Comparison of ENCODE assay signal across 16 mouse cellular contexts in genomic region chr10:127107563-127108261, GRCm38 (mm10). TPM values are rescaled to one million over a fixed set of nuclear protein-coding genes. Genes with fewer than 3 reads are reported as not detected.
A peak's percentile ranks its signal among the peaks of the same experiment; 100 is the strongest.
DNase-seq lines count a peak whose midpoint lies in the region; ATAC-seq and TF ChIP-seq lines count a peak whose summit lies in the region.
"Had no signal": no experiment of that assay in that cellular context is flagged by ENCODE, and none has a peak within 500 bp of the region (broad histone marks: within the 10 kb centered on the region; RNA-seq: fewer than 3 reads in every experiment).

No protein-coding gene starts in this region.

- ATAC-seq in activated CD4-positive, CD25-positive, alpha-beta regulatory T cell, adult 4 months, result peak; percentile 84
- peak; percentile 84 for ATAC-seq in liver, embryonic 13.5 days (ENCODE audit: low read depth)
- ATAC-seq: intestine, embryonic 16.5 days had no signal

- intact Hi-C loops in gastrocnemius, postnatal 36 days (cut with DNase I), result no loop called here

- peak; percentile 15 to 25 for DNase-seq in B cell, adult 2 months
- DNase-seq in liver, embryonic 13.5 days, result no peak
- no peak for DNase-seq in lung, postnatal 25 days (ENCODE audit: low spot score)
- DNase-seq in frontal cortex, postnatal 25 days (ENCODE audit: low spot score in 2 of 2), result no peak
- no peak for DNase-seq in MN1 (ENCODE audit: low spot score)
- DNase-seq in gastrocnemius, postnatal 36 days, result no peak
- DNase-seq: cerebellum, adult 8-10 months; heart, adult 2 months; heart, postnatal 4 days; lung, adult 2 months had no signal

- peak overlapping the region; percentile 65 for H3K27ac ChIP-seq in liver, embryonic 13.5 days
- peak overlapping the region; percentile 23; the same call in 1 of the 2 replicates for H3K27ac ChIP-seq in small intestine, adult 2 months (ENCODE audit: insufficient read depth, low read depth, low read length)
- H3K27ac ChIP-seq: forebrain, embryonic 10.5 days; heart, adult 2 months; midbrain, embryonic 12.5 days; neural tube, embryonic 13.5 days had no signal

- WGBS in liver, embryonic 13.5 days (ENCODE audit: insufficient replicate concordance), result 31% methylated on average over 16 of the region's 16 CpGs
- WGBS in small intestine, adult 2 months, result 82% methylated on average over 16 of the region's 16 CpGs

- H3K4me3 ChIP-seq in liver, embryonic 13.5 days (replicated peaks), result peak overlapping the region; percentile 4; the same call in 1 of the 2 replicates
- no peak overlapping the region for H3K4me3 ChIP-seq in small intestine, adult 2 months (ENCODE audit: low read depth, low read length)
- H3K4me3 ChIP-seq: forebrain, embryonic 10.5 days; heart, adult 2 months; midbrain, embryonic 12.5 days; neural tube, embryonic 13.5 days had no signal

- peak overlapping the region; percentile 47 for H3K4me2 ChIP-seq in liver, embryonic 13.5 days
- H3K4me2 ChIP-seq: midbrain, embryonic 12.5 days; neural tube, embryonic 13.5 days had no signal

- TF ChIP-seq POLR2A in small intestine, adult 2 months (IDR thresholded peaks at IDR 0.05; ENCODE audit: low read depth, low read length), result no peak

- H3K9me3 ChIP-seq in liver, embryonic 13.5 days (replicated peaks), result no peaks in the 10 kb centered on the region
- H3K9me3 ChIP-seq: forebrain, embryonic 10.5 days; midbrain, embryonic 12.5 days; neural tube, embryonic 13.5 days had no signal

- no peak for TF ChIP-seq CTCF in small intestine, adult 2 months (IDR thresholded peaks at IDR 0.05; ENCODE audit: extremely low read depth, insufficient read length, insufficient replicate concordance, low read depth, low read length)

- H3K27me3 ChIP-seq in liver, embryonic 13.5 days, result no peaks in the 10 kb centered on the region
- H3K27me3 ChIP-seq in small intestine, adult 2 months (ENCODE audit: control insufficient read depth, insufficient read depth, low read length), result no peaks in the 10 kb centered on the region
- H3K27me3 ChIP-seq: midbrain, embryonic 12.5 days; neural tube, embryonic 13.5 days had no signal

- peaks cover 33% of the 10 kb centered on the region for H3K36me3 ChIP-seq in liver, embryonic 13.5 days
- H3K36me3 ChIP-seq in small intestine, adult 2 months (ENCODE audit: control insufficient read depth, insufficient read depth, low read length), result peaks cover 13% of the 10 kb centered on the region

- peak overlapping the region; percentile 29; the same call in 1 of the 2 replicates for H3K9ac ChIP-seq in liver, embryonic 13.5 days
- H3K9ac ChIP-seq: midbrain, embryonic 12.5 days; neural tube, embryonic 13.5 days had no signal

- peaks cover 44% of the 10 kb centered on the region for H3K4me1 ChIP-seq in liver, embryonic 13.5 days (replicated peaks)
- peaks cover 14% of the 10 kb centered on the region; the same call in 1 of the 2 replicates for H3K4me1 ChIP-seq in small intestine, adult 2 months (ENCODE audit: control insufficient read depth, insufficient read depth, insufficient read length, low read length)
- H3K4me1 ChIP-seq: forebrain, embryonic 10.5 days; midbrain, embryonic 12.5 days; neural tube, embryonic 13.5 days had no signal

RNA-seq across cellular contexts. Expression of gene Os9, which starts 13.2 kb away (rescaled TPM):
- 10 to 100 TPM; 51.3 to 75.5 TPM for polyA plus RNA-seq in activated CD4-positive, CD25-positive, alpha-beta regulatory T cell, adult 4 months (2017; shearing (Covaris generic))
- 45.6 and 49.0 TPM in 2 replicates for polyA plus RNA-seq in liver, embryonic 13.5 days (2015; fragmentation: Nextera tagmentation; extraction: Ambion mirVana)
- 59.8 and 117 TPM in 2 replicates for polyA plus RNA-seq in small intestine, adult 2 months (2012; rRNA removed)
- total RNA-seq in gastrocnemius, postnatal 36 days (2021), result 10 to 100 TPM; 10.7 to 11.4 TPM

RNA-seq across cellular contexts. Expression of gene Agap2, which starts 32.6 kb away (rescaled TPM):
- polyA plus RNA-seq in activated CD4-positive, CD25-positive, alpha-beta regulatory T cell, adult 4 months (2017; shearing (Covaris generic)), result 10 to 100 TPM; 20.4 to 29.9 TPM
- 0.41 and 0.85 TPM in 2 replicates for polyA plus RNA-seq in liver, embryonic 13.5 days (2015; fragmentation: Nextera tagmentation; extraction: Ambion mirVana)
- polyA plus RNA-seq in small intestine, adult 2 months (2012; rRNA removed), result 6.1 and 15.6 TPM in 2 replicates
- total RNA-seq in gastrocnemius, postnatal 36 days (2021), result 1 to 10 TPM; 2.1 to 2.9 TPM

RNA-seq across cellular contexts. Expression of gene Tspan31, which starts 37.6 kb away (rescaled TPM):
- 100 to 1,000 TPM in 1 of 2 experiments, 10 to 100 TPM in 1; 99.2 to 103 TPM for polyA plus RNA-seq in activated CD4-positive, CD25-positive, alpha-beta regulatory T cell, adult 4 months (2017; shearing (Covaris generic))
- polyA plus RNA-seq in liver, embryonic 13.5 days (2015; fragmentation: Nextera tagmentation; extraction: Ambion mirVana), result 69.4 and 77.7 TPM in 2 replicates
- 36.1 and 48.9 TPM in 2 replicates for polyA plus RNA-seq in small intestine, adult 2 months (2012; rRNA removed)
- total RNA-seq in gastrocnemius, postnatal 36 days (2021), result 10 to 100 TPM; 22.1 to 25.0 TPM

RNA-seq across cellular contexts. Expression of gene Cdk4, which starts 44.4 kb away (rescaled TPM):
- polyA plus RNA-seq in activated CD4-positive, CD25-positive, alpha-beta regulatory T cell, adult 4 months (2017; shearing (Covaris generic)), result 100 to 1,000 TPM; 304 to 317 TPM
- polyA plus RNA-seq in liver, embryonic 13.5 days (2015; fragmentation: Nextera tagmentation; extraction: Ambion mirVana), result 645 and 664 TPM in 2 replicates
- 57.6 and 108 TPM in 2 replicates for polyA plus RNA-seq in small intestine, adult 2 months (2012; rRNA removed)
- 10 to 100 TPM; 29.7 to 38.9 TPM for total RNA-seq in gastrocnemius, postnatal 36 days (2021)

RNA-seq across cellular contexts. Expression of gene March9, which starts 47.7 kb away (rescaled TPM):
- 1 to 10 TPM in 1 of 2 experiments, under 1 TPM in 1; 0.65 to 1.0 TPM for polyA plus RNA-seq in activated CD4-positive, CD25-positive, alpha-beta regulatory T cell, adult 4 months (2017; shearing (Covaris generic))
- 0.07 TPM in 1 of 2 replicates, not detected in the other for polyA plus RNA-seq in liver, embryonic 13.5 days (2015; fragmentation: Nextera tagmentation; extraction: Ambion mirVana)
- 1.9 and 6.9 TPM in 2 replicates for polyA plus RNA-seq in small intestine, adult 2 months (2012; rRNA removed)
- under 1 TPM; 0.64 to 0.66 TPM for total RNA-seq in gastrocnemius, postnatal 36 days (2021)

Comparison
In these comparisons a context has a peak if more than half of its experiments do, and no peak if none do; other contexts are left out.
1. DNase-seq: peak in B cell, adult 2 months (2 of 2); none in liver, embryonic 13.5 days (single experiment), lung, postnatal 25 days (single experiment), frontal cortex, postnatal 25 days (0 of 2), MN1 (single experiment) and gastrocnemius, postnatal 36 days (0 of 2).